Mouse (Mus musculus) bone marrow, adult 2 months (tissue): ENCODE measurements around the gene Ifnar2.

Experiments used
- CTCF ChIP-seq: fragments of 200-500 bp; IDR thresholded peaks from 2 replicates; pipeline ENCODE4 v1.5.1; 2011; ENCODE audit warnings: low read length, control low read depth; ENCODE audit not compliant: control insufficient read depth, insufficient read depth
- POLR2A ChIP-seq: fragments of 200-500 bp; IDR thresholded peaks from 2 replicates; pipeline ENCODE4 v1.6.1; 2011; ENCODE audit warnings: low read depth, mild to moderate bottlenecking, control low read depth, low read length, borderline replicate concordance; ENCODE audit not compliant: control insufficient read depth

- TF ChIP-seq POLR2A (no peak), CTCF (no peak)
These were observed 34.1 kb downstream of the Ifnar2 start for GRCm38 (mm10) chr16:91406585-91407220.
